Mouse (Mus musculus): Measurements from ENCODE around the gene Hoxb4. TPM values are rescaled to one million over a fixed set of nuclear protein-coding genes. Genes with fewer than 3 reads are reported as not detected.

Gene Hoxb4
- not detected in 2 replicates for polyA plus RNA-seq (2015; fragmentation: Nextera tagmentation; extraction: Ambion mirVana)

GRCm38 (mm10) chr11:96317608-96318367 is at the start of gene Hoxb4:
TSS of gene Hoxb4 (plus strand) at chr11:96318267.
- ATAC-seq, result no peak
- Histone ChIP-seq H3K27ac (no peak within 1 kb of the TSS), H3K27me3 (peaks cover 100% of the 10 kb centered on the region), H3K9ac (replicated peaks) (no peak within 1 kb of the TSS), H3K4me2 (replicated peaks) (peak within 1 kb of the TSS; percentile 44), H3K4me1 (replicated peaks) (peaks cover 9% of the 10 kb centered on the region; the same call in 1 of the 2 replicates), H3K36me3 (no peaks in the 10 kb centered on the region), H3K4me3 (replicated peaks) (peak within 1 kb of the TSS; percentile 25), H3K9me3 (no peaks in the 10 kb centered on the region)
- WGBS, result 2% methylated on average over 28 of the region's 28 CpGs

GRCm38 (mm10) chr11:96269869-96270268 is 48.2 kb upstream of the Hoxb4 start:
- Histone ChIP-seq H3K9ac (replicated peaks) (no peak overlapping the region), H3K4me2 (replicated peaks) (no peak overlapping the region), H3K27ac (no peak overlapping the region), H3K4me1 (replicated peaks) (peaks cover 6% of the 10 kb centered on the region), H3K9me3 (no peaks in the 10 kb centered on the region), H3K27me3 (peaks cover 100% of the 10 kb centered on the region), H3K4me3 (replicated peaks) (no peak overlapping the region), H3K36me3 (no peaks in the 10 kb centered on the region)
- ATAC-seq, result no peak
- under 1% methylated on average over 19 of the region's 19 CpGs for WGBS

DNA sequence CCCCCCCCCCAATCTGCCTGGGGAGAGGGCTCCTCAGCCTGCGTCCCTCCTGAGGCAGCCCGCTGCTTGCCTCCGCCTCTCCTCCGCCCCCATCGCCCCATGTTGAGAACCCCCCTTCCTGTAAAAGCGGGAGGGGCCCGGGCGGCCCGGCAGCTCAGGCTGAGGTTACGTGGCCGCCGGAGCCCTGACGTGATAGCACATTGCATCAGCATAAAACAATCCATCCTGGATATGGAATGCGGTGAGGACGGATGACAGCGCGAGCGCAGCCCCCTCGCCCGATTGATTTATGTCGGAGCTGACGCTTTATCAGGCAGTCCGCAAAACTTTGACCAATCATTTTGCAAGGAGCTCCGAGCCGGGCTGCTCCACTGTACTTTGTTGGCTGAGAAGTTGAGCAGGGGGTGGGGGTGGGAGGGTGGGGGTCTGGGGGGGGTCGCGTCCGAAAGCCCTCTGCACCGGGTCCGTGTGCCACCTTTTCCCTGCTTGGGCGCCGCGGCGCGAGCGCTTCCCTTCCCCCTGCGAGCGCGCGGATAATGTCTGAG is 47.0 kb upstream of the Hoxb4 start, which contains the start of gene Hoxb9:
Gene Hoxb9 (plus strand): TSS at position 462 of the 545 bp plus-strand sequence.
- Histone ChIP-seq H3K27ac (no peak within 1 kb of the TSS), H3K4me1 (replicated peaks) (peaks cover 6% of the 10 kb centered on the region), H3K36me3 (no peaks in the 10 kb centered on the region), H3K4me3 (replicated peaks) (peak within 1 kb of the TSS; percentile 6; the same call in 1 of the 2 replicates), H3K27me3 (peaks cover 100% of the 10 kb centered on the region), H3K4me2 (replicated peaks) (peak within 1 kb of the TSS; percentile 9; the same call in 1 of the 2 replicates), H3K9me3 (no peaks in the 10 kb centered on the region), H3K9ac (replicated peaks) (no peak within 1 kb of the TSS)
- no peak for ATAC-seq
- under 1% methylated on average over 40 of the region's 40 CpGs for WGBS

- Histone ChIP-seq H3K27ac (no peak overlapping the region), H3K27me3 (peaks cover 100% of the 10 kb centered on the region), H3K4me2 (replicated peaks) (no peak overlapping the region), H3K9me3 (no peaks in the 10 kb centered on the region), H3K36me3 (no peaks in the 10 kb centered on the region), H3K4me3 (replicated peaks) (0 out of 2 replicates have a peak overlapping the region, but pooled peaks have one; percentile 5), H3K4me1 (replicated peaks) (peaks cover 6% of the 10 kb centered on the region), H3K9ac (replicated peaks) (no peak overlapping the region)
- no peak for ATAC-seq
- under 1% methylated on average over 52 of the region's 52 CpGs for WGBS
These were observed 46.5 kb upstream of the Hoxb4 start for GRCm38 (mm10) chr11:96271541-96272011.

GRCm38 (mm10) chr11:96272024-96272921 is 45.8 kb upstream of the Hoxb4 start:
- under 1% methylated on average over 56 of the region's 58 CpGs for WGBS
- H3K36me3 ChIP-seq, result no peaks in the 10 kb centered on the region

GRCm38 (mm10) chr11:96274428-96274827 is 43.6 kb upstream of the Hoxb4 start:
- Histone ChIP-seq H3K4me2 (replicated peaks) (no peak overlapping the region), H3K4me1 (replicated peaks) (peaks cover 6% of the 10 kb centered on the region), H3K9ac (replicated peaks) (no peak overlapping the region), H3K4me3 (replicated peaks) (no peak overlapping the region), H3K36me3 (no peaks in the 10 kb centered on the region), H3K27me3 (peaks cover 99% of the 10 kb centered on the region), H3K9me3 (no peaks in the 10 kb centered on the region), H3K27ac (no peak overlapping the region)
- WGBS, result 3% methylated on average over 10 of the region's 10 CpGs
- ATAC-seq, result no peak

More at GRCm38 (mm10) chr11:96272024-96272921, 45.8 kb upstream of the Hoxb4 start:
- no peak overlapping the region for H3K9ac ChIP-seq (replicated peaks)
- no peak for ATAC-seq
- peaks cover 6% of the 10 kb centered on the region for H3K4me1 ChIP-seq (replicated peaks)
- peak overlapping the region; percentile 9; the same call in 1 of the 2 replicates for H3K4me2 ChIP-seq (replicated peaks)
- peak overlapping the region; percentile 6; the same call in 1 of the 2 replicates for H3K4me3 ChIP-seq (replicated peaks)
- H3K9me3 ChIP-seq, result no peaks in the 10 kb centered on the region
- no peak overlapping the region for H3K27ac ChIP-seq
- H3K27me3 ChIP-seq, result peaks cover 100% of the 10 kb centered on the region

DNA sequence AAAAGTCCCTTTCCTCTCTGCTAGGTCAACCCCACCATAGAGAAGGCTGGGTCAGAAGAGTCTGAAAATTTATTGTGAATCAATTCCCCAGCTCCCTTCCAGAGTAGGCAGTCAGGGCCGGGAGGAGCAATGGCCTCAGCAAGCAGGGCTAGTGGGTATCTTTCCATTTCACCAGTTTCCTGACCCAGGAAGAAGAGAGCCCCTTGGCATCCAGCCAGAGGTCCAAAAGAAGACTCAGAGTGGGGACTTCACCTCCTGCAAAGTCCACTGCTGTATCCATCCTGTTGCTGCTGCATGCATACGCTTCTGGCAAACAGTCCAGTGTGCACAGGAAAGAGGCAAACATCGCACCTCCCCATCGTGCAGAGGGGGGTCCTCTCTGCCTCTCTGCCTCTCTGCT is 42.2 kb upstream of the Hoxb4 start:
- WGBS, result 14% methylated on average over 4 of the region's 4 CpGs
- Histone ChIP-seq H3K9me3 (no peaks in the 10 kb centered on the region), H3K36me3 (no peaks in the 10 kb centered on the region), H3K27ac (no peak overlapping the region), H3K27me3 (peaks cover 99% of the 10 kb centered on the region), H3K4me1 (replicated peaks) (peaks cover 6% of the 10 kb centered on the region), H3K9ac (replicated peaks) (no peak overlapping the region), H3K4me2 (replicated peaks) (no peak overlapping the region), H3K4me3 (replicated peaks) (no peak overlapping the region)
- no peak for ATAC-seq

DNA sequence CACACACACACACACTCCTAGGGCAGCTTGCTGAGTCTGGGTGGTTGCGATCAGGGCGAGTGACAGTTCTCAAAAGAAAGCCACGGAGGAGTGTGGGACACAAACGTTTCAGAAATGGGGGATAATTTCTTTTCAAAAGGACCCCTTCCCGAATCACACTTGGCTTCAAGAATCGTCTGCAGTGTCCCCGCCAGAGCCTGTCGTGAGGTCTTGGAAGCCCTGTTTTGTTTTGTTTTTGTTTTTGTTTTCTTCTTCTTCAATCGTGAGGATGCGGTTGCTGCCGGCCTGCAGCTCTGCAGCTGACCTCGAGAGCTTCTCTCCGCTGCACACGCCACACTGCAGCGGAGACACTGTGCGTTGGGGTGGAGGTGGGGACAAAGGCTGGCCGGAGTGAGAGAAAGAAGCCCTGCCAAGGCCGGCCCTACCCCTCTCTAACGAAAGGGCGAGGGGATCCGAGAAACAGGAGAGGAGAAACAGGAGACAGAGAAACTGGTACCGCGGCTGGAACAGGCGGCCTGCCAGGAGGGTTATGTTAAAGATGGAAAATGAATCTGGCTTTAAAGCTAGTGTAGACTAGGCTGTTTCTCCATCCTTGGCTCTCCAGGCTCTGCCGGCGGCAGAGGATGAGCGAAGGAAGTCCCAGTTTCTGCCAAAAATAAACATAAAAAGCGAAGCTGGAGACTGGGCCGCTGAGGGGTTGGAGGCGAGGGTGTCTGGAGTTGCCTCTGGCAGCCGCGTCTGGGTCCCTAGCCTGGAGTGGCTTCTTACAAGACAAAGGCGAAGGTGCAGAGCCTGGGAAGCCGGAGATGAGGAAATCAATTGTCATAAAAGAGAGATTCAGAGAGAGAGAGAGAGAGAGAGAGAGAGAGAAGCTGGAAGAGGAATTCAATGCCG is 40.7 kb upstream of the Hoxb4 start:
- no peak overlapping the region for H3K4me3 ChIP-seq (replicated peaks)
- 1% methylated on average over 35 of the region's 35 CpGs for WGBS
- H3K36me3 ChIP-seq, result no peaks in the 10 kb centered on the region
- no peak overlapping the region for H3K9ac ChIP-seq (replicated peaks)
- peaks cover 2% of the 10 kb centered on the region for H3K4me1 ChIP-seq (replicated peaks)
- no peaks in the 10 kb centered on the region for H3K9me3 ChIP-seq
- H3K27me3 ChIP-seq, result peaks cover 98% of the 10 kb centered on the region
- H3K4me2 ChIP-seq (replicated peaks), result no peak overlapping the region
- no peak overlapping the region for H3K27ac ChIP-seq
- no peak for ATAC-seq

GRCm38 (mm10) chr11:96278324-96278723 is 39.7 kb upstream of the Hoxb4 start:
- ATAC-seq, result no peak
- H3K4me3 ChIP-seq (replicated peaks), result no peak overlapping the region
- 15% methylated on average over 14 of the region's 14 CpGs for WGBS
- no peak overlapping the region for H3K4me2 ChIP-seq (replicated peaks)
- no peak overlapping the region for H3K27ac ChIP-seq
- H3K9ac ChIP-seq (replicated peaks), result no peak overlapping the region
- no peaks in the 10 kb centered on the region for H3K36me3 ChIP-seq
- peaks cover 98% of the 10 kb centered on the region for H3K27me3 ChIP-seq
- H3K9me3 ChIP-seq, result no peaks in the 10 kb centered on the region
- no peaks in the 10 kb centered on the region for H3K4me1 ChIP-seq (replicated peaks)

GRCm38 (mm10) chr11:96278773-96279172 is 39.3 kb upstream of the Hoxb4 start:
- under 1% methylated on average over 9 of the region's 9 CpGs for WGBS

More at GRCm38 (mm10) chr11:96278773-96279172, 39.3 kb upstream of the Hoxb4 start:
- Histone ChIP-seq H3K4me3 (replicated peaks) (no peak overlapping the region), H3K4me1 (replicated peaks) (no peaks in the 10 kb centered on the region), H3K36me3 (no peaks in the 10 kb centered on the region), H3K9ac (replicated peaks) (no peak overlapping the region), H3K9me3 (no peaks in the 10 kb centered on the region), H3K27ac (no peak overlapping the region), H3K27me3 (peaks cover 98% of the 10 kb centered on the region), H3K4me2 (replicated peaks) (no peak overlapping the region)
- ATAC-seq, result 0 out of 2 replicates have a peak, but pooled peaks have one; percentile 60

Data from midbrain, embryonic 13.5 days (tissue).